Mouse (Mus musculus): ENCODE data around the gene Ppp1r15a. TPM values are rescaled to one million over a fixed set of nuclear protein-coding genes. Genes with fewer than 3 reads are reported as not detected.
"Not testable (repeated sequence)": the region's sequence is repeated elsewhere in the genome, so short reads cannot be mapped to it uniquely, and the experiment has no call there.

Gene Ppp1r15a
- polyA plus RNA-seq, 1 experiment from 2014 or later: 21.9 TPM

DNA sequence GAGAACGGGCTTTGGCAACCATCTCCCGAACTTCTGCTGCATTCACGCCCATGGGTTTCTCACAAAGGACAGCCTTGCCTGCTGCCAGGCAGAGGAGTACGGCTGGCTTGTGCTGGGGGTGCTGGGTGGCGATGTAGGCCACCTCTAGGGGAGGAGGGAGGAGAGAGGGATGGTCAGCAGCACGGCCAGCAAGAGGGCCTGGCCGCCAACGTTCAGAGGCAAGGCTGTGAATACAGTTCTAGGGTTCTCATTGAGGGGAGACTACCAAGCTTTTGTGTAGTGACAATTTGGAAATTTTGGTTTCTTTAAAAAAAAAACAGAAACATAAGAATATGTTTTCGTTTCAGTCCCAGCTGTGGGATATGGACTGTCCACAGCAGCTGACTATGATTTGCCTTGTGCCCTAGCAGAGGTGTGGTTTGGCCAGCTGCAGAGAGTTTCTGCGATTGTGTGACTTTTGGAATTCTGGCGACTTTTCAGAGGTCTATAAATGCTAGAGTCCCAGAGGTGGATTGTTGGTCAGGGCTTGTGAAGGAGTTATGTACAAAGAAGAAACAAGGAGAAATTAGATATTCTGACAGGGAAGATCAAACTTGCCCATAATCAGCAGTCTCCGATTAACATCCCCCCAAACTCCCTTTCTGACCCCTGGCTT lies 39.2 kb downstream of the Ppp1r15a start, which contains the start of gene Gm45808:
Gene Gm45808 (minus strand): TSS at position 51 of the 655 bp plus-strand sequence.
- H3K9me3 ChIP-seq (ENCODE audit: control insufficient read depth, low read length): no peaks in the 10 kb centered on the region
- H3K27ac ChIP-seq (replicated peaks; ENCODE audit: low read depth, low read length): peak within 1 kb of the TSS; percentile 16
- ATAC-seq (ENCODE audit: low read depth) (no peak), DNase-seq (ENCODE audit: low spot score) (no peak)
- H3K36me3 ChIP-seq (ENCODE audit: control insufficient read depth, insufficient read depth, low read length): no peaks in the 10 kb centered on the region
- H3K4me2 ChIP-seq (ENCODE audit: low read depth, low read length): peak within 1 kb of the TSS; percentile 59; the same call in 1 of the 2 replicates
- 73% methylated on average over 12 of the region's 12 CpGs for WGBS
- H3K27me3 ChIP-seq (replicated peaks; ENCODE audit: control insufficient read depth, insufficient read depth, low read length): no peaks in the 10 kb centered on the region
- no peak within 1 kb of the TSS for H3K4me3 ChIP-seq (ENCODE audit: low read depth, low read length)
- no peak within 1 kb of the TSS for H3K9ac ChIP-seq (ENCODE audit: low read depth, low read length)
- H3K4me1 ChIP-seq (ENCODE audit: control insufficient read depth, insufficient read depth, low read length): peaks cover 5% of the 10 kb centered on the region; the same call in 1 of the 2 replicates

DNA sequence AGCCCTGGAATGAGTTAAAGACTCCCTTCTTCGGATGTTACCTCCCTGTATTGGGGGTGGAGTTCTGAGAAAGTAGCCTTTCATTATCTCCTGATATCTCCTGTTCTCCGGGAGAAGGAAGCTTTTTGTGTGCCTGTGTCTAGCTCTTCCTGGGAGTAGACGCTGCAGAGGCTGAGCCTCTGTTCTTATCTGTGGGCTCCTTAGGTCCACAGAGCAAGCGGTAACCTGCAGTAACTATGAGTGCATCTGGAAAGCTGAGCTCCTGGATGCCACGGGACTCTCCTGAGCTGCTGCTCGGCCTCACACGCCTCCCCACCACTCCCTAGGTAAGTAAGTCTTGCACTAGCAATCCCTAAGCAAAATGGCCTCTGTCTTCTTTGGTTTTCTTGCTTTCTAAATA lies 39.9 kb downstream of the Ppp1r15a start:
- Histone ChIP-seq H3K9ac (ENCODE audit: low read depth, low read length) (no peak overlapping the region), H3K27ac (replicated peaks; ENCODE audit: low read depth, low read length) (no peak overlapping the region), H3K36me3 (ENCODE audit: control insufficient read depth, insufficient read depth, low read length) (no peaks in the 10 kb centered on the region), H3K27me3 (replicated peaks; ENCODE audit: control insufficient read depth, insufficient read depth, low read length) (no peaks in the 10 kb centered on the region), H3K9me3 (ENCODE audit: control insufficient read depth, low read length) (no peaks in the 10 kb centered on the region), H3K4me3 (ENCODE audit: low read depth, low read length) (no peak overlapping the region), H3K4me1 (ENCODE audit: control insufficient read depth, insufficient read depth, low read length) (peaks cover 5% of the 10 kb centered on the region; the same call in 1 of the 2 replicates), H3K4me2 (ENCODE audit: low read depth, low read length) (no peak overlapping the region)
- WGBS: 71% methylated on average over 7 of the region's 7 CpGs
- DNase-seq (ENCODE audit: low spot score) (no peak), ATAC-seq (ENCODE audit: low read depth) (no peak)

DNA sequence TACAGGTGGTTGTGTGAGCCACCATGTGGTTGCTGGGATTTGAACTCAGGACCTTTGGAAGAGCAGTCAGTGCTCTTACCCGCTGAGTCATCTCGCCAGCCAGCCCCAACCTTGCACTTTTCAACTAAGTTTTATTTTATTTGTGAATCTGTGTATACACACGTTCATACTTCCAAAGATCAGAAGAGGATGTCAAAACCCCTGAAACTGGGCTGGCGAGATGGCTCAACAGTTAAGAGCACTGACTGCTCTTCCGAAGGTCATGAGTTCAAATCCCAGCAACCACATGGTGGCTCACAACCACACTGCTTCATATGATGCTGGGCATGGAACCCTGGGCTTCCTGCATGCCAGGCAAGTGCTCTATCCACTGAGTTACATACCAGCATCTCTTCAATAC lies 41.1 kb downstream of the Ppp1r15a start:
- H3K4me1 ChIP-seq (ENCODE audit: control insufficient read depth, insufficient read depth, low read length); ATAC-seq (ENCODE audit: low read depth); H3K4me2 ChIP-seq (ENCODE audit: low read depth, low read length); H3K4me3 ChIP-seq (ENCODE audit: low read depth, low read length); DNase-seq (ENCODE audit: low spot score); H3K27ac ChIP-seq (replicated peaks; ENCODE audit: low read depth, low read length); H3K9me3 ChIP-seq (ENCODE audit: control insufficient read depth, low read length); H3K9ac ChIP-seq (ENCODE audit: low read depth, low read length); H3K27me3 ChIP-seq (replicated peaks; ENCODE audit: control insufficient read depth, insufficient read depth, low read length); H3K36me3 ChIP-seq (ENCODE audit: control insufficient read depth, insufficient read depth, low read length): not testable (repeated sequence)
- 91% methylated on average over 5 of the region's 5 CpGs for WGBS

DNA sequence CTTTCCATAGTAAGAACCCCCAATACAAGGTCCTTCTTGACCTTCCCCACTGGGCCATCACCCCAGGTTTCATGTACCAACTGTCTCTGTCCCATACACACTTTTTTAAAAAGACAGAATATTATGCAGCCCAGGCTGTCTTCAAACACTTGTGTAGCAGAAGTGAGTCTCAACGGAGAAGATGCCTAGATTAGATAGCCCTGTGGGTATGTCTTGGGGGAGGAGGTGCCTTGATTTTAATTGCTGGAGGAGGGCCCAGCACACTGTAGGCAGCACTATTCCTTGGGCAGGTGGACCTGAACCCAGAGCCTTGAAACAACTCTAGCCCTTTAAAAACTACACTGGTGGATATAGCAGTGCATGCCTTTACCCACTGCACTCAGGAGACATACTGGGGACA lies 43.9 kb downstream of the Ppp1r15a start:
- Histone ChIP-seq H3K36me3 (ENCODE audit: control insufficient read depth, insufficient read depth, low read length) (no peaks in the 10 kb centered on the region), H3K4me1 (ENCODE audit: control insufficient read depth, insufficient read depth, low read length) (no peaks in the 10 kb centered on the region), H3K27me3 (replicated peaks; ENCODE audit: control insufficient read depth, insufficient read depth, low read length) (no peaks in the 10 kb centered on the region), H3K9me3 (ENCODE audit: control insufficient read depth, low read length) (no peaks in the 10 kb centered on the region), H3K27ac (replicated peaks; ENCODE audit: low read depth, low read length) (no peak overlapping the region), H3K4me3 (ENCODE audit: low read depth, low read length) (no peak overlapping the region), H3K9ac (ENCODE audit: low read depth, low read length) (no peak overlapping the region), H3K4me2 (ENCODE audit: low read depth, low read length) (no peak overlapping the region)
- ATAC-seq (ENCODE audit: low read depth) (no peak), DNase-seq (ENCODE audit: low spot score) (no peak)
- WGBS: 70% methylated on average over 1 of the region's 1 CpGs

DNA sequence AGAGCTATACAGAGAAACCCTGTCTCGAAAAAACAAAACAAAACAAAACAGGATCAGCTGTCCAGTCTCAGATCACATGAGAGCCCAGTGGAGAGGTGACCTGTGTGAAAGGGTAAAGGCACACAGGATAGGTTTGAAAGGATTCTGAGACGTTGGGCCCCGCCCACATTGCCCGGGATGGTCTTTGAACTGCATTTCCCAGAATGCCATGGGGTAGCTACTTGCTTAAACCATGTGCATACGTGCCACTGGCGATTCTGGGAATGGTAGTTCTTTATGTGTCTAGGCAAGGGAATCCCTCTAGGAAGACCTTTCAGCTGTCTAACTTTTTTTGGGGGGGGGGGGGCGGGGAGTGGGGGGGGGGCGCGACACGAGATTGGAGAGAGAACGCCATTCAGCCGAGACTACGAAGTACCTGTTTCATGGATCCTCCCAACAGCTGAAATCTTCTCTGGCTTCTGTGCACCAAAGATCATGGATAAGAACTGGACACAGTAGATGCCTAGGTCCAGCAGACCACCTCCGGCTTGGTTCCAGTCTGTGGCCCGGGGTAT lies 44.6 kb downstream of the Ppp1r15a start, which contains the start of gene Tulp2:
Gene Tulp2 (plus strand): TSS at position 504 of the 554 bp plus-strand sequence.
- Histone ChIP-seq H3K36me3 (ENCODE audit: control insufficient read depth, insufficient read depth, low read length) (no peaks in the 10 kb centered on the region), H3K9ac (ENCODE audit: low read depth, low read length) (no peak within 1 kb of the TSS), H3K27ac (replicated peaks; ENCODE audit: low read depth, low read length) (no peak within 1 kb of the TSS), H3K27me3 (replicated peaks; ENCODE audit: control insufficient read depth, insufficient read depth, low read length) (no peaks in the 10 kb centered on the region), H3K9me3 (ENCODE audit: control insufficient read depth, low read length) (no peaks in the 10 kb centered on the region), H3K4me2 (ENCODE audit: low read depth, low read length) (no peak within 1 kb of the TSS), H3K4me3 (ENCODE audit: low read depth, low read length) (no peak within 1 kb of the TSS), H3K4me1 (ENCODE audit: control insufficient read depth, insufficient read depth, low read length) (no peaks in the 10 kb centered on the region)
- DNase-seq (ENCODE audit: low spot score): peak; percentile 77
- whole genome bisulfite sequencing: 57% methylated on average over 14 of the region's 15 CpGs
- peak; percentile 75 for ATAC-seq (ENCODE audit: low read depth)

DNA sequence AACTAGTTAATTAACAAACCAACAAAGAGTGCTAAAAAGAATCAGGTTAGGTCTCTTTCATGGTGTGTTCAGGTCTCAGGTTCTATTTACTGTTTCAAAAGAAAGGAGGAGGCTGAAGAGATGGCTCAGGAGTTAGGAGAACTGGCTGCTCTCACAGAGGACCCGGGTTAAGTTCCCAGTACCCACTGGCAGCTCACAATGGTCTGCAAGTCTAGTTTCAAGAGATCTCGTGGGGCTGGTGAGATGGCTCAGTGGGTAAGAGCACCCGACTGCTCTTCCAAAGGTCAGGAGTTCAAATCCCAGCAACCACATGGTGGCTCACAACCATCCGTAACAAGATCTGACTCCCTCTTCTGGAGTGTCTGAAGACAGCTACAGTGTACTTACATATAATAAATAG lies 45.8 kb downstream of the Ppp1r15a start:
- ATAC-seq (ENCODE audit: low read depth); H3K9me3 ChIP-seq (ENCODE audit: control insufficient read depth, low read length); H3K4me2 ChIP-seq (ENCODE audit: low read depth, low read length); H3K36me3 ChIP-seq (ENCODE audit: control insufficient read depth, insufficient read depth, low read length); H3K4me3 ChIP-seq (ENCODE audit: low read depth, low read length); H3K9ac ChIP-seq (ENCODE audit: low read depth, low read length); H3K27ac ChIP-seq (replicated peaks; ENCODE audit: low read depth, low read length); H3K27me3 ChIP-seq (replicated peaks; ENCODE audit: control insufficient read depth, insufficient read depth, low read length); H3K4me1 ChIP-seq (ENCODE audit: control insufficient read depth, insufficient read depth, low read length); DNase-seq (ENCODE audit: low spot score): not testable (repeated sequence)
- 77% methylated on average over 3 of the region's 4 CpGs for WGBS

DNA sequence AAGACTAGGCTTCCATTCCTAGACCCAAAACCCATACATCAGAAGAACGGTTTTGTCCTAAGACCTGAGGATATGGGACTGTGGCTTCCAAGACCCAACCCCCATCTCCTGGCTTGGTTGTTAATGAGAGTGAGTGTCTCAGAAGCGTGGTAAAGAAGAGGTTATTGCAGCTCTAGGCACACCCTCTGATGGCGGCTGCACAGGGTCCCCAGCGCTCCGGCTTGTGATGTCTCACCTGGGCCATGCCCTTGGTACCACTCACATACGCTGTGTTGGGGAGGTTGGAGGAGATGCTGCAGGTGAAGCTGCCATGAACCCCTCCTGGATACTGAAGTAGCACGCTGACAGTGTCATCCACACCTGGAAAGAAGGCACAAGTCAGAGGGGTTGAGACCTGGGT lies 47.3 kb downstream of the Ppp1r15a start:
- DNase-seq (ENCODE audit: low spot score) (no peak), ATAC-seq (ENCODE audit: low read depth) (no peak)
- Histone ChIP-seq H3K27me3 (replicated peaks; ENCODE audit: control insufficient read depth, insufficient read depth, low read length) (no peaks in the 10 kb centered on the region), H3K4me2 (ENCODE audit: low read depth, low read length) (no peak overlapping the region), H3K9ac (ENCODE audit: low read depth, low read length) (no peak overlapping the region), H3K4me1 (ENCODE audit: control insufficient read depth, insufficient read depth, low read length) (no peaks in the 10 kb centered on the region), H3K4me3 (ENCODE audit: low read depth, low read length) (no peak overlapping the region), H3K36me3 (ENCODE audit: control insufficient read depth, insufficient read depth, low read length) (no peaks in the 10 kb centered on the region), H3K27ac (replicated peaks; ENCODE audit: low read depth, low read length) (no peak overlapping the region), H3K9me3 (ENCODE audit: control insufficient read depth, low read length) (no peaks in the 10 kb centered on the region)
- 96% methylated on average over 7 of the region's 7 CpGs for WGBS

DNA sequence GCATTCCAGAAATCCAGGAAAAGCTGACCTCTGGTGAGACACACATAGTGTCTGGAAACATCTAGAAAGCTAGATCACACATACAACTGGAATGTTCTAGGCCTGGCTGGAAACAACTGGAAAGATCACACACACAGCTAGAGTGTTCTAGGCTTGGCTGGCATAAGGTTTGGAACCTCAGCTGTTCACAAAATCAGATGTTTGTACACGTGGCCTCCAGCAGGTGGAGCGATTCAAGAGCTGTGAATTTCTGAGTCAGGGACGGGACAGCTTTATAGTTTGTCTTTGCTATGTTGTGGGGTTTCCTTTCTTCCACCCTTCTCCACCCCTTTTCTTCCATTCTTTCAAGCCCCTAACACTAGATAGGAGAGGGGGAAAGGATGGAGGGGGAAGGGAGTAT lies 49.1 kb downstream of the Ppp1r15a start:
- Histone ChIP-seq H3K36me3 (ENCODE audit: control insufficient read depth, insufficient read depth, low read length) (no peaks in the 10 kb centered on the region), H3K9ac (ENCODE audit: low read depth, low read length) (no peak overlapping the region; the same call in 1 of the 2 replicates), H3K4me3 (ENCODE audit: low read depth, low read length) (no peak overlapping the region), H3K9me3 (ENCODE audit: control insufficient read depth, low read length) (no peaks in the 10 kb centered on the region), H3K4me2 (ENCODE audit: low read depth, low read length) (no peak overlapping the region), H3K4me1 (ENCODE audit: control insufficient read depth, insufficient read depth, low read length) (no peaks in the 10 kb centered on the region), H3K27ac (replicated peaks; ENCODE audit: low read depth, low read length) (no peak overlapping the region), H3K27me3 (replicated peaks; ENCODE audit: control insufficient read depth, insufficient read depth, low read length) (no peaks in the 10 kb centered on the region)
- 4% methylated on average over 3 of the region's 3 CpGs for WGBS
- DNase-seq (ENCODE audit: low spot score) (peak; percentile 85), ATAC-seq (ENCODE audit: low read depth) (peak; percentile 45; the same call in 1 of the 2 replicates)

- Histone ChIP-seq H3K4me2 (ENCODE audit: low read depth, low read length) (no peak overlapping the region), H3K4me1 (ENCODE audit: control insufficient read depth, insufficient read depth, low read length) (no peaks in the 10 kb centered on the region), H3K9me3 (ENCODE audit: control insufficient read depth, low read length) (no peaks in the 10 kb centered on the region), H3K9ac (ENCODE audit: low read depth, low read length) (no peak overlapping the region), H3K36me3 (ENCODE audit: control insufficient read depth, insufficient read depth, low read length) (no peaks in the 10 kb centered on the region), H3K4me3 (ENCODE audit: low read depth, low read length) (no peak overlapping the region), H3K27ac (replicated peaks; ENCODE audit: low read depth, low read length) (no peak overlapping the region), H3K27me3 (replicated peaks; ENCODE audit: control insufficient read depth, insufficient read depth, low read length) (no peaks in the 10 kb centered on the region)
- ATAC-seq (ENCODE audit: low read depth): no peak
- 31% methylated on average over 1 of the region's 1 CpGs for WGBS
- no peak for DNase-seq (ENCODE audit: low spot score)
Observed at GRCm38 (mm10) chr7:45476453-45476852, 49.6 kb downstream of the Ppp1r15a start.

All from embryonic facial prominence, embryonic 14.5 days (tissue).